16 mouse cellular contexts compared by ENCODE assay signal in the genomic region with DNA sequence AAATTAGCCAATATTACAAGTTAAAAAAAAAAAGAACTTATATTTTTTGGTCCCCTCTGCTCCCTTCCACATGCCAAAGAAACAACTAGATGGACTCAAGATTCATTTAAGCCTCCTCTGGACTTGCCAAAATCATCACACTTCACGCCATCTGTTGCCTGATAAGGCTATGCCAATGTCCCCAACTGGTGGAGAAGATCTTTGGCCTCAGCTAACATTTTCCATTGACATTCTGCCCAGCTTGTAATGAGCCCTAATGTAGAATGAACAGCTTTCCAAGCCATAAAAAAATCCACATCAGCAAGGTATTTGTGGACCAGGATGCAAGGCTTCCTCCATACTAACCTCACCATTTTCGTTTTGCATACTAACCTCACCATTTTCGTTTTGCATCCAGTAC.
DNase-seq lines count a peak whose midpoint lies in the region; ATAC-seq and TF ChIP-seq lines count a peak whose summit lies in the region.
"Had no signal": no experiment of that assay in that cellular context is flagged by ENCODE, and none has a peak within 500 bp of the region (broad histone marks: within the 10 kb centered on the region; RNA-seq: fewer than 3 reads in every experiment).

No protein-coding gene starts in this region.

- H3K79me2 ChIP-seq in liver, adult 2 months (ENCODE audit: control insufficient read depth, insufficient read depth, low read length), result no peaks in the 10 kb centered on the region

- whole genome bisulfite sequencing in liver, adult 2 months, result 60% methylated on average over 3 of the region's 3 CpGs
- 63% methylated on average over 3 of the region's 3 CpGs for WGBS in liver, postnatal 0 days (ENCODE audit: insufficient replicate concordance)

- TF ChIP-seq EP300 in liver, postnatal 0 days (IDR thresholded peaks at IDR 0.05; ENCODE audit: low read depth), result no peak

- DNase-seq in liver, adult 2 months (ENCODE audit: extremely low read depth, low read depth, low spot score), result peak; percentile 79
- no peak for DNase-seq in liver, postnatal 0 days
- peak; percentile 71 for DNase-seq in cerebellum, adult 11 months
- DNase-seq in cerebellum, postnatal 14 days, result peak; percentile 79 to 91
- DNase-seq in heart, postnatal 4 days, result peak; percentile 56
- no peak for DNase-seq in frontal cortex, postnatal 14 days (ENCODE audit: low spot score in 2 of 2)
- no peak for DNase-seq in adrenal gland, postnatal 10 days
- DNase-seq: kidney, adult 2 months; kidney, postnatal 25 days; thymus, postnatal 4 days had no signal

- H3K4me2 ChIP-seq in liver, postnatal 0 days (ENCODE audit: low read depth, low read length), result no peak overlapping the region
- H3K4me2 ChIP-seq: forebrain, embryonic 15.5 days; heart, embryonic 15.5 days; liver, embryonic 12.5 days; midbrain, embryonic 13.5 days had no signal

- no peaks in the 10 kb centered on the region for H3K27me3 ChIP-seq in liver, adult 2 months (ENCODE audit: control insufficient read depth, insufficient read depth, low read length)
- H3K27me3 ChIP-seq in liver, postnatal 0 days (ENCODE audit: insufficient read depth, low read length), result no peaks in the 10 kb centered on the region
- H3K27me3 ChIP-seq: forebrain, embryonic 15.5 days; heart, embryonic 15.5 days; liver, embryonic 12.5 days; midbrain, embryonic 13.5 days had no signal

- no peak for ATAC-seq in liver, postnatal 0 days
- ATAC-seq: forebrain, embryonic 15.5 days; hindbrain, embryonic 16.5 days; liver, embryonic 12.5 days; midbrain, embryonic 13.5 days had no signal

- no peaks in the 10 kb centered on the region for H3K9me3 ChIP-seq in liver, postnatal 0 days (ENCODE audit: low read length)
- H3K9me3 ChIP-seq: forebrain, embryonic 15.5 days; heart, embryonic 15.5 days; liver, embryonic 12.5 days; midbrain, embryonic 13.5 days had no signal

- no peak overlapping the region for H3K27ac ChIP-seq in liver, adult 2 months (replicated peaks; ENCODE audit: insufficient read depth, low read depth, low read length)
- H3K27ac ChIP-seq in liver, postnatal 0 days (ENCODE audit: low read depth), result no peak overlapping the region
- H3K27ac ChIP-seq: forebrain, embryonic 15.5 days; heart, embryonic 15.5 days; liver, embryonic 12.5 days; midbrain, embryonic 13.5 days; stomach, postnatal 0 days had no signal

- H3K4me3 ChIP-seq in liver, adult 2 months (ENCODE audit: insufficient read depth, low read depth, low read length), result no peak overlapping the region
- no peak overlapping the region for H3K4me3 ChIP-seq in liver, postnatal 0 days (ENCODE audit: low read depth, low read length)
- H3K4me3 ChIP-seq: forebrain, embryonic 15.5 days; heart, embryonic 15.5 days; liver, embryonic 12.5 days; midbrain, embryonic 13.5 days had no signal

- no peak overlapping the region for H3K9ac ChIP-seq in liver, adult 2 months (ENCODE audit: low read depth, low read length)
- no peak overlapping the region for H3K9ac ChIP-seq in liver, postnatal 0 days (replicated peaks)
- H3K9ac ChIP-seq: forebrain, embryonic 15.5 days; heart, embryonic 15.5 days; liver, embryonic 12.5 days; midbrain, embryonic 13.5 days had no signal

- TF ChIP-seq CTCF in liver, adult 2 months (IDR thresholded peaks at IDR 0.05; ENCODE audit: low read depth, low read length), result no peak
- no peak for TF ChIP-seq CTCF in liver, postnatal 0 days (IDR thresholded peaks at IDR 0.05; ENCODE audit: low read depth)

- H3K4me1 ChIP-seq in liver, adult 2 months (ENCODE audit: control insufficient read depth, insufficient read depth, low read length), result no peaks in the 10 kb centered on the region
- no peaks in the 10 kb centered on the region for H3K4me1 ChIP-seq in liver, postnatal 0 days (ENCODE audit: insufficient read depth)
- H3K4me1 ChIP-seq: forebrain, embryonic 15.5 days; heart, embryonic 15.5 days; liver, embryonic 12.5 days; midbrain, embryonic 13.5 days had no signal

- H3K36me3 ChIP-seq in liver, adult 2 months (ENCODE audit: control insufficient read depth, insufficient read depth, low read length), result no peaks in the 10 kb centered on the region
- H3K36me3 ChIP-seq in liver, postnatal 0 days (replicated peaks; ENCODE audit: insufficient read depth, low read length), result no peaks in the 10 kb centered on the region
- H3K36me3 ChIP-seq: forebrain, embryonic 15.5 days; heart, embryonic 15.5 days; liver, embryonic 12.5 days; midbrain, embryonic 13.5 days had no signal

- no peak for TF ChIP-seq POLR2A in liver, adult 2 months (IDR thresholded peaks at IDR 0.05; ENCODE audit: extremely low read depth, insufficient read depth, low read length)

Comparison
In these comparisons a context has a peak if more than half of its experiments do, and no peak if none do; other contexts are left out.
1. DNase-seq: peak in liver, adult 2 months (single experiment), cerebellum, adult 11 months (single experiment), cerebellum, postnatal 14 days (2 of 2) and heart, postnatal 4 days (single experiment); none in liver, postnatal 0 days (single experiment), frontal cortex, postnatal 14 days (0 of 2) and adrenal gland, postnatal 10 days (single experiment).